Mouse (Mus musculus): ENCODE measurements at regions not wholly inside any gene's neighbourhood (a gene's known extent, or its start where the extent isn't known, plus 50 kb on each side); places are given as distances from the start of the nearest gene placed in this dataset.

- peak in 1 of 2 experiments; percentile 12 for DNase-seq (ENCODE audit: low spot score in 2 of 2)
Observed at GRCm38 (mm10) chr12:62881202-62881601, 1358.3 kb downstream of the Lrfn5 start.

- DNase-seq (ENCODE audit: low spot score in 2 of 2) = no peak
Observed at GRCm38 (mm10) chr12:62892851-62893632, 1370.1 kb downstream of the Lrfn5 start.

Measured in layer of hippocampus, adult 8-10 months (tissue).